Mouse (Mus musculus) E14TG2a.4 (cell line): ENCODE data around the gene Ddx39b.

Experiments used
- CTCF ChIP-seq: conservative IDR thresholded peaks from 2 replicates; pipeline ENCODE4 v1.5.1; 2014; ENCODE audit warnings: low read length
- NANOG ChIP-seq: IDR thresholded peaks from 2 replicates; pipeline ENCODE4 v1.6.1; 2014; ENCODE audit warnings: borderline replicate concordance, low read length, mixed read lengths
- POU5F1 ChIP-seq: IDR thresholded peaks from 2 replicates; pipeline ENCODE4 v1.6.1; 2014; ENCODE audit warnings: low read length, borderline replicate concordance

GRCm38 (mm10) chr17:35239700-35240099 is 1.8 kb upstream of the Ddx39b start:
- TF ChIP-seq CTCF (no peak), NANOG (no peak), POU5F1 (no peak)
